Mouse (Mus musculus): ENCODE data around the gene Nr1d2. TPM values are rescaled to one million over a fixed set of nuclear protein-coding genes. Genes with fewer than 3 reads are reported as not detected.
"Not testable (repeated sequence)": the region's sequence is repeated elsewhere in the genome, so short reads cannot be mapped to it uniquely, and the experiment has no call there.

Gene Nr1d2
- polyA plus RNA-seq, 1 experiment = 35.8 TPM

- H3K4me3 ChIP-seq (ENCODE audit: insufficient read depth, low read length) = no peak overlapping the region
- TF ChIP-seq POLR2A (IDR thresholded peaks at IDR 0.05; ENCODE audit: low read depth, low read length) = no peak
- TF ChIP-seq CTCF (IDR thresholded peaks at IDR 0.05; ENCODE audit: borderline replicate concordance, insufficient read depth, low read length) = no peak
- no peaks in the 10 kb centered on the region for H3K4me1 ChIP-seq (ENCODE audit: control insufficient read depth, insufficient read depth, low read length)
- H3K27ac ChIP-seq (ENCODE audit: insufficient read depth, low read length) = no peak overlapping the region
Observed at GRCm38 (mm10) chr14:18201413-18201812, 37.5 kb downstream of the Nr1d2 start.

GRCm38 (mm10) chr14:18186883-18187417, 52.0 kb downstream of the Nr1d2 start:
- H3K27ac ChIP-seq (ENCODE audit: insufficient read depth, low read length) = no peak overlapping the region
- no peak for TF ChIP-seq POLR2A (IDR thresholded peaks at IDR 0.05; ENCODE audit: low read depth, low read length)
- no peak for TF ChIP-seq CTCF (IDR thresholded peaks at IDR 0.05; ENCODE audit: borderline replicate concordance, insufficient read depth, low read length)
- H3K4me1 ChIP-seq (ENCODE audit: control insufficient read depth, insufficient read depth, low read length) = no peaks in the 10 kb centered on the region
- no peak overlapping the region for H3K4me3 ChIP-seq (ENCODE audit: insufficient read depth, low read length)

GRCm38 (mm10) chr14:18177531-18177930, 61.4 kb downstream of the Nr1d2 start:
- H3K4me1 ChIP-seq (ENCODE audit: control insufficient read depth, insufficient read depth, low read length); H3K4me3 ChIP-seq (ENCODE audit: insufficient read depth, low read length); H3K27ac ChIP-seq (ENCODE audit: insufficient read depth, low read length): not testable (repeated sequence)

GRCm38 (mm10) chr14:18167597-18167996, 71.3 kb downstream of the Nr1d2 start:
- no peaks in the 10 kb centered on the region for H3K4me1 ChIP-seq (ENCODE audit: control insufficient read depth, insufficient read depth, low read length)
- TF ChIP-seq CTCF (IDR thresholded peaks at IDR 0.05; ENCODE audit: borderline replicate concordance, insufficient read depth, low read length) = no peak
- TF ChIP-seq POLR2A (IDR thresholded peaks at IDR 0.05; ENCODE audit: low read depth, low read length) = no peak
- H3K4me3 ChIP-seq (ENCODE audit: insufficient read depth, low read length) = no peak overlapping the region
- no peak overlapping the region for H3K27ac ChIP-seq (ENCODE audit: insufficient read depth, low read length)

- TF ChIP-seq CTCF (IDR thresholded peaks at IDR 0.05; ENCODE audit: borderline replicate concordance, insufficient read depth, low read length) (no peak), POLR2A (IDR thresholded peaks at IDR 0.05; ENCODE audit: low read depth, low read length) (no peak)
Observed at GRCm38 (mm10) chr14:18167041-18167440, 71.9 kb downstream of the Nr1d2 start.

More at GRCm38 (mm10) chr14:18167041-18167440, 71.9 kb downstream of the Nr1d2 start:
- Histone ChIP-seq H3K4me1 (ENCODE audit: control insufficient read depth, insufficient read depth, low read length) (no peaks in the 10 kb centered on the region), H3K27ac (ENCODE audit: insufficient read depth, low read length) (no peak overlapping the region), H3K4me3 (ENCODE audit: insufficient read depth, low read length) (no peak overlapping the region)

Other genes with a start within 250 kb of the Nr1d2 start
- gene Nkiras1, start 32.0 kb upstream of the Nr1d2 start, polyA plus RNA-seq (2011; ENCODE audit: insufficient read length, low read depth, missing spikeins) = 13.7 and 18.6 TPM in 2 replicates
- 799 and 868 TPM in 2 replicates for gene Rpl15, start 32.3 kb upstream of the Nr1d2 start, polyA plus RNA-seq (2011; ENCODE audit: insufficient read length, low read depth, missing spikeins)
- 99.1 and 106 TPM in 2 replicates for gene Ube2e1, start 92.7 kb upstream of the Nr1d2 start, polyA plus RNA-seq (2011; ENCODE audit: insufficient read length, low read depth, missing spikeins)